Mouse (Mus musculus): ENCODE results near the gene Gpx5. TPM values are rescaled to one million over a fixed set of nuclear protein-coding genes. Genes with fewer than 3 reads are reported as not detected.

The Gpx5 gene
- not detected in 2 replicates for polyA plus RNA-seq (2015; fragmentation: Nextera tagmentation; extraction: Ambion mirVana)

GRCm38 (mm10) chr13:21292631-21293030, at the start of gene Gpx5:
Gpx5 (minus strand) TSS chr13:21292731.
- H3K4me1 ChIP-seq (ENCODE audit: control insufficient read depth, insufficient read depth, low read length) = no peaks in the 10 kb centered on the region
- no peak for ATAC-seq (ENCODE audit: insufficient read depth, low FRiP score)
- H3K27me3 ChIP-seq (ENCODE audit: control insufficient read depth, insufficient read depth, low read length) = no peaks in the 10 kb centered on the region
- H3K4me2 ChIP-seq (ENCODE audit: low read depth, low read length) = no peak within 1 kb of the TSS
- no peak within 1 kb of the TSS for H3K27ac ChIP-seq (ENCODE audit: low read length)
- no peak within 1 kb of the TSS for H3K9ac ChIP-seq (ENCODE audit: low read length)
- H3K9me3 ChIP-seq (replicated peaks; ENCODE audit: control insufficient read depth, low read length) = no peaks in the 10 kb centered on the region
- H3K4me3 ChIP-seq (replicated peaks; ENCODE audit: low read length) = no peak within 1 kb of the TSS
- WGBS = 84% methylated on average over 6 of the region's 6 CpGs
- no peaks in the 10 kb centered on the region for H3K36me3 ChIP-seq (ENCODE audit: control insufficient read depth, insufficient read depth, low read length)

DNA sequence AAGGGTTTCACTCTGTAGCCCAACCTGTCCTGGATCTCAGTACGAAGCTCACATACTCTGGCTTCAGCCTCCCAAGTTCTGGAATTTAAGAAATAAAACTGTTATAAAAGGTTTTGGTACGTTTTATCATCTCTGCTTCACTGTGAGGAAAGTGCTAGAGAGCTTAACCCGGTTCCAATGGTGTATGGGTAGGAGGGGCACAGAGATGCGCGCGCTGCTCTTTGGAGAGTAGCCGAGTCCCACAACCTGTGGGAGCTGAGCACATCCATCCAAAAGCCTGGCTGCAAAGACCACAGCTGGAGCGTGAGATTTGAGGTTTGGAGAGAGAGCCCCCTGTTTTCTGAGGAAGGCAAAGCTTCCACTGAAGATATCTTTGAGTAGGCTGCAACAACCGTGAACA, 34.9 kb upstream of the Gpx5 start:
- Histone ChIP-seq H3K9ac (ENCODE audit: low read length) (peak overlapping the region; percentile 57), H3K4me3 (replicated peaks; ENCODE audit: low read length) (peak overlapping the region; percentile 52), H3K4me2 (ENCODE audit: low read depth, low read length) (peak overlapping the region; percentile 85), H3K27ac (ENCODE audit: low read length) (no peak overlapping the region), H3K36me3 (ENCODE audit: control insufficient read depth, insufficient read depth, low read length) (no peaks in the 10 kb centered on the region), H3K27me3 (ENCODE audit: control insufficient read depth, insufficient read depth, low read length) (no peaks in the 10 kb centered on the region), H3K4me1 (ENCODE audit: control insufficient read depth, insufficient read depth, low read length) (peaks cover 4% of the 10 kb centered on the region), H3K9me3 (replicated peaks; ENCODE audit: control insufficient read depth, low read length) (no peaks in the 10 kb centered on the region)
- no peak for ATAC-seq (ENCODE audit: insufficient read depth, low FRiP score)
- whole genome bisulfite sequencing = under 1% methylated on average over 9 of the region's 9 CpGs

- H3K9ac ChIP-seq (ENCODE audit: low read length) = peak overlapping the region; percentile 57
- H3K27ac ChIP-seq (ENCODE audit: low read length) = no peak overlapping the region
- H3K4me1 ChIP-seq (ENCODE audit: control insufficient read depth, insufficient read depth, low read length) = peaks cover 9% of the 10 kb centered on the region
- no peaks in the 10 kb centered on the region for H3K9me3 ChIP-seq (replicated peaks; ENCODE audit: control insufficient read depth, low read length)
- under 1% methylated on average over 24 of the region's 24 CpGs for whole genome bisulfite sequencing
- H3K27me3 ChIP-seq (ENCODE audit: control insufficient read depth, insufficient read depth, low read length) = no peaks in the 10 kb centered on the region
- ATAC-seq (ENCODE audit: insufficient read depth, low FRiP score) = peak; percentile 66; the same call in 1 of the 2 replicates
- peak overlapping the region; percentile 52 for H3K4me3 ChIP-seq (replicated peaks; ENCODE audit: low read length)
- peak overlapping the region; percentile 85 for H3K4me2 ChIP-seq (ENCODE audit: low read depth, low read length)
- H3K36me3 ChIP-seq (ENCODE audit: control insufficient read depth, insufficient read depth, low read length) = no peaks in the 10 kb centered on the region
These were observed 34.2 kb upstream of the Gpx5 start for GRCm38 (mm10) chr13:21326657-21327211.

DNA sequence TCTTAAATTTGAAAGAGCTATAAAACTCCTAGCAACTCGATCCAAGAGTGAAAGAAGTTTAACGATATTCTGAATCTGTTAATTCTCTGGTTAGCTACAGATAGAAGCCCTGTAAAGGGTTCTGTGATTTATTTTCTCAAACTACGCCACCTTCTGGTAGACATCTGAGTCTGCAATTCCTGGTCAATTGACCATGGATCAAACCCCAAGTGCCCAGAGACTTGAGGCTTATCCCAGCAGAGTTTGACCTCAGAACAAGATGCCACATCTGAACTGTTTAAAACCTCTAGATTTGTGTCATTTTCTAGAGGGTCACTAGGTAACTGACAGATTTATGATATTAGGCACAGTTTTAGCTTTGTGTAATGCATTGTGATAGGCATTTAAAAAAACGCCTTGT, 33.7 kb upstream of the Gpx5 start:
- Histone ChIP-seq H3K36me3 (ENCODE audit: control insufficient read depth, insufficient read depth, low read length) (no peaks in the 10 kb centered on the region), H3K4me2 (ENCODE audit: low read depth, low read length) (peak overlapping the region; percentile 85), H3K27ac (ENCODE audit: low read length) (no peak overlapping the region), H3K4me3 (replicated peaks; ENCODE audit: low read length) (peak overlapping the region; percentile 52), H3K9me3 (replicated peaks; ENCODE audit: control insufficient read depth, low read length) (no peaks in the 10 kb centered on the region), H3K9ac (ENCODE audit: low read length) (no peak overlapping the region), H3K4me1 (ENCODE audit: control insufficient read depth, insufficient read depth, low read length) (peaks cover 9% of the 10 kb centered on the region), H3K27me3 (ENCODE audit: control insufficient read depth, insufficient read depth, low read length) (no peaks in the 10 kb centered on the region)
- no peak for ATAC-seq (ENCODE audit: insufficient read depth, low FRiP score)
- 11% methylated on average over 4 of the region's 4 CpGs for WGBS

GRCm38 (mm10) chr13:21323405-21323804, 30.9 kb upstream of the Gpx5 start:
- ATAC-seq (ENCODE audit: insufficient read depth, low FRiP score) = no peak
- peaks cover 9% of the 10 kb centered on the region for H3K4me1 ChIP-seq (ENCODE audit: control insufficient read depth, insufficient read depth, low read length)
- H3K27ac ChIP-seq (ENCODE audit: low read length) = no peak overlapping the region
- 68% methylated on average over 6 of the region's 6 CpGs for WGBS
- H3K36me3 ChIP-seq (ENCODE audit: control insufficient read depth, insufficient read depth, low read length) = no peaks in the 10 kb centered on the region
- H3K4me3 ChIP-seq (replicated peaks; ENCODE audit: low read length) = no peak overlapping the region; the same call in 1 of the 2 replicates
- no peaks in the 10 kb centered on the region for H3K27me3 ChIP-seq (ENCODE audit: control insufficient read depth, insufficient read depth, low read length)
- no peak overlapping the region for H3K9ac ChIP-seq (ENCODE audit: low read length)
- H3K4me2 ChIP-seq (ENCODE audit: low read depth, low read length) = peak overlapping the region; percentile 44
- H3K9me3 ChIP-seq (replicated peaks; ENCODE audit: control insufficient read depth, low read length) = no peaks in the 10 kb centered on the region

DNA sequence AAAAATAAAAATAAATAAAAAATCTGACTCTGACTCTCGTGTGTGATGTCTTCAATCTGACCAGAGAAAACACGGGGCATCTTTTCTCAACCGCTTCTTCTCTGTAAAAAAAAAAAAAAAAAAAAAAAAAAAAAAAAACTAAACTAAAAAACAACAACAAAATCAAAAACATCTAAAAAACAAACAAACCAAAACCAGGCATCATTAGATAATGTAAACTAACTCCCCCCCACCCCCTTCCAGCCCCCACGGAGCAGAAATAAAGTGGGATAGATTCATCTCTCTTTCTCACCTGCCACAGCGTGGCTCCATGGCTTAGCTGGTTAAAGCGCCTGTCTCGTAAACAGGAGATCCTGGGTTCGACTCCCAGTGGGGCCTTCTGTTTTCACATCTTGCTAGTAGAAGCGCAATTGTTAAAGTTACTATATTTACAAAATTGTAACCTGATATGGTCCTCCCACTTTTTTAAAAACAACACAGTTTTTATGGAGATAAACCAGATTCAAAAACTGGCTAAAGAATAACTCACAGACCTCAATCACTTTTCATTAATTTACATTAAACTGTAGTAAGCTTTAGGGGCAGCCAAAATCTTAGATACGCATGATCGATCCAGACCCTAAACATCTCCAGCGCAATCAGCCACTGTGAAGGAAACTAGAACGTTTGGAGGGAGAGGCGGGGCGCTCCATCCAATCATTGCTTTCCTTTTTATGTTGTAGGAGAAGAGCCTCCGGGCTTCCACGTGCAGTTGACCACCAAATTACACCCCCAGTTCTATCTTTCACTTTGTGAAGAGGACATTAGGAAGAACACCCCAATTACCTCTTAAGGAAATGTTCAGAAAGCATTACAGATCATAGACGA, 30.2 kb upstream of the Gpx5 start:
- Histone ChIP-seq H3K4me3 (replicated peaks; ENCODE audit: low read length) (peak overlapping the region; percentile 34), H3K9ac (ENCODE audit: low read length) (no peak overlapping the region), H3K27ac (ENCODE audit: low read length) (no peak overlapping the region), H3K9me3 (replicated peaks; ENCODE audit: control insufficient read depth, low read length) (no peaks in the 10 kb centered on the region), H3K4me1 (ENCODE audit: control insufficient read depth, insufficient read depth, low read length) (peaks cover 9% of the 10 kb centered on the region), H3K4me2 (ENCODE audit: low read depth, low read length) (peak overlapping the region; percentile 50), H3K36me3 (ENCODE audit: control insufficient read depth, insufficient read depth, low read length) (no peaks in the 10 kb centered on the region), H3K27me3 (ENCODE audit: control insufficient read depth, insufficient read depth, low read length) (no peaks in the 10 kb centered on the region)
- ATAC-seq (ENCODE audit: insufficient read depth, low FRiP score) = no peak
- 19% methylated on average over 18 of the region's 18 CpGs for WGBS

DNA sequence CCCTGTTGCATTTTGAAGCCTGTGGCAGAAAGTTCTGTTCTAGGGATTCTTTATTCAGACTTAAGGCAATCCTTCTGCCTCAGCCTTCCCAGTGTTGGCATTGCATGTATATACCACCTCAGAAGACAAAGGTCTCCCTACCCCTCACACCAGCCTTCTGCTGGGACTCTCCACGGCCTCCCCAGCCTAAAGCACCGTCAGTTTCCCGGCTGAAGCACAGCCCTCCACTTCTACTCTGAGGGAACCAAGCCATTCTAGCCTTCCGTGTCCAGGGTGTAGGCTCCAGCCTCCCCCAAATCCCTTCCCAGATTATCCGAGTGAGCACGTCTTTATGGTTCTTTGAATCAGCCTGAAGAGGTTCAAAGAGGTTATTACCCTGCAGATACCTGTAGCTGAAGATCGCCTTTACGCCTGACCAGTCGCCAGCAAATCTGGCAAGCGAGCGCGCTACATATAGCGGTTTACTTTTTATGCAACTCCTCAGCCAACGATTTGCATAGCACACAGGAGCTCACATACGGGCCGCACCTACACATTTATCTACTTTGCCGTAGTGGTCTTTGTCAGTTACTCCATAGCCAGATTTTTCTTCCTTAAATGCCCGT, 29.5 kb upstream of the Gpx5 start:
- H3K27ac ChIP-seq (ENCODE audit: low read length) = no peak overlapping the region
- no peaks in the 10 kb centered on the region for H3K27me3 ChIP-seq (ENCODE audit: control insufficient read depth, insufficient read depth, low read length)
- no peaks in the 10 kb centered on the region for H3K36me3 ChIP-seq (ENCODE audit: control insufficient read depth, insufficient read depth, low read length)
- H3K4me3 ChIP-seq (replicated peaks; ENCODE audit: low read length) = peak overlapping the region; percentile 34
- no peak for ATAC-seq (ENCODE audit: insufficient read depth, low FRiP score)
- WGBS = 5% methylated on average over 18 of the region's 18 CpGs
- peak overlapping the region; percentile 50 for H3K4me2 ChIP-seq (ENCODE audit: low read depth, low read length)
- 0 out of 2 replicates have a peak overlapping the region, but pooled peaks have one; percentile 10 for H3K9ac ChIP-seq (ENCODE audit: low read length)
- no peaks in the 10 kb centered on the region for H3K9me3 ChIP-seq (replicated peaks; ENCODE audit: control insufficient read depth, low read length)
- H3K4me1 ChIP-seq (ENCODE audit: control insufficient read depth, insufficient read depth, low read length) = peaks cover 5% of the 10 kb centered on the region

GRCm38 (mm10) chr13:21320262-21320661, 27.7 kb upstream of the Gpx5 start:
- 63% methylated on average over 3 of the region's 3 CpGs for WGBS

GRCm38 (mm10) chr13:21313903-21314302, 21.4 kb upstream of the Gpx5 start:
- no peak for ATAC-seq (ENCODE audit: insufficient read depth, low FRiP score)
- Histone ChIP-seq H3K27me3 (ENCODE audit: control insufficient read depth, insufficient read depth, low read length) (no peaks in the 10 kb centered on the region), H3K36me3 (ENCODE audit: control insufficient read depth, insufficient read depth, low read length) (no peaks in the 10 kb centered on the region), H3K27ac (ENCODE audit: low read length) (no peak overlapping the region), H3K9me3 (replicated peaks; ENCODE audit: control insufficient read depth, low read length) (no peaks in the 10 kb centered on the region), H3K9ac (ENCODE audit: low read length) (no peak overlapping the region), H3K4me1 (ENCODE audit: control insufficient read depth, insufficient read depth, low read length) (no peaks in the 10 kb centered on the region), H3K4me3 (replicated peaks; ENCODE audit: low read length) (no peak overlapping the region), H3K4me2 (ENCODE audit: low read depth, low read length) (no peak overlapping the region)
- WGBS = 76% methylated on average over 4 of the region's 4 CpGs

More at GRCm38 (mm10) chr13:21320262-21320661, 27.7 kb upstream of the Gpx5 start:
- H3K4me2 ChIP-seq (ENCODE audit: low read depth, low read length) = no peak overlapping the region
- no peak overlapping the region for H3K4me3 ChIP-seq (replicated peaks; ENCODE audit: low read length)
- no peaks in the 10 kb centered on the region for H3K36me3 ChIP-seq (ENCODE audit: control insufficient read depth, insufficient read depth, low read length)
- no peaks in the 10 kb centered on the region for H3K27me3 ChIP-seq (ENCODE audit: control insufficient read depth, insufficient read depth, low read length)
- H3K4me1 ChIP-seq (ENCODE audit: control insufficient read depth, insufficient read depth, low read length) = peaks cover 5% of the 10 kb centered on the region
- ATAC-seq (ENCODE audit: insufficient read depth, low FRiP score) = no peak
- no peak overlapping the region for H3K27ac ChIP-seq (ENCODE audit: low read length)
- H3K9ac ChIP-seq (ENCODE audit: low read length) = no peak overlapping the region
- H3K9me3 ChIP-seq (replicated peaks; ENCODE audit: control insufficient read depth, low read length) = no peaks in the 10 kb centered on the region
